Mouse (Mus musculus) limb, embryonic 14.5 days (tissue): ENCODE measurements around the gene Alx3. TPM values are rescaled to one million over a fixed set of nuclear protein-coding genes. Genes with fewer than 3 reads are reported as not detected.

Experiments
- ATAC-seq: fragments of 200-750 bp; cut with Nextera tagmentation; 2 replicates; pipeline ENCODE4 v1.8.0; 2017; ENCODE audit warnings: low read depth, moderate number of reproducible peaks, moderate TSS enrichment; ENCODE audit not compliant: low FRiP score
- DNase-seq: peaks from one replicate; pipeline ENCODE4 v3.0.0-alpha.2; 2015; ENCODE audit warnings: low spot score
- H3K27ac ChIP-seq: fragments of 300-500 bp; sonication (generic); replicated peaks from 2 replicates; pipeline ENCODE4 v1.5.1; 2014; ENCODE audit warnings: low read depth, mild to moderate bottlenecking, low read length, moderate library complexity, mixed read lengths
- H3K27me3 ChIP-seq: fragments of 300-500 bp; sonication (generic); 2 replicates; pipeline ENCODE4 v1.6.1; 2014; ENCODE audit warnings: low read length, mixed read lengths; ENCODE audit not compliant: control insufficient read depth, insufficient read depth
- H3K36me3 ChIP-seq: fragments of 300-500 bp; sonication (generic); 2 replicates; pipeline ENCODE4 v1.6.1; 2014; ENCODE audit warnings: mild to moderate bottlenecking, low read length, moderate library complexity, mixed read lengths; ENCODE audit not compliant: control insufficient read depth, insufficient read depth
- H3K4me1 ChIP-seq: fragments of 300-500 bp; sonication (generic); 2 replicates; pipeline ENCODE4 v1.6.1; 2014; ENCODE audit warnings: antibody characterized with exemption, low read length, mixed read lengths; ENCODE audit not compliant: control insufficient read depth, insufficient read depth
- H3K4me2 ChIP-seq: fragments of 300-500 bp; sonication (generic); replicated peaks from 2 replicates; pipeline ENCODE4 v1.6.1; 2014; ENCODE audit warnings: low read depth, mild to moderate bottlenecking, low read length, moderate library complexity; ENCODE audit not compliant: severe bottlenecking
- H3K4me3 ChIP-seq: fragments of 300-500 bp; sonication (generic); replicated peaks from 2 replicates; pipeline ENCODE4 v1.5.1; 2014; ENCODE audit warnings: low read length
- H3K9ac ChIP-seq: fragments of 300-500 bp; sonication (generic); 2 replicates; pipeline ENCODE4 v1.6.1; 2014; ENCODE audit warnings: mild to moderate bottlenecking, low read depth, low read length, moderate library complexity; ENCODE audit not compliant: severe bottlenecking
- H3K9me3 ChIP-seq: fragments of 300-500 bp; sonication (generic); 2 replicates; pipeline ENCODE4 v1.6.1; 2016; ENCODE audit warnings: low read length; ENCODE audit not compliant: control insufficient read depth
- POLR2A ChIP-seq: fragments of 200-500 bp; IDR thresholded peaks from 2 replicates; pipeline ENCODE4 v1.8.0; 2012; ENCODE audit warnings: inconsistent platforms, mild to moderate bottlenecking, moderate library complexity, borderline replicate concordance; ENCODE audit not compliant: insufficient read depth, insufficient read length; ENCODE audit errors: extremely low read depth
- WGBS: fragments of 180-500 bp; shearing (Covaris S2); extraction: QIAGEN DNeasy Blood & Tissue Kit; methylation state at CpG from one replicate; pipeline ENCODE4 v1.1.7; 2014; 5-methylcytosine and 5-hydroxymethylcytosine counted together
- polyA plus RNA-seq, 2 experiments: library from polyadenylated mRNA; depleted of rRNA in 1 of 2; stranded (reverse) in 1 of 2; unstranded in 1 of 2; fragments of >200 nt; fragmentation: Nextera tagmentation in 1 of 2; extraction: Ambion mirVana in 1 of 2; gene quantifications; 2 replicates each; pipeline versions ENCODE4 v1.2.1 to v1.2.3; 2012 to 2014

The Alx3 gene
- polyA plus RNA-seq, 2 experiments: 9.5 to 14.9 TPM

DNA sequence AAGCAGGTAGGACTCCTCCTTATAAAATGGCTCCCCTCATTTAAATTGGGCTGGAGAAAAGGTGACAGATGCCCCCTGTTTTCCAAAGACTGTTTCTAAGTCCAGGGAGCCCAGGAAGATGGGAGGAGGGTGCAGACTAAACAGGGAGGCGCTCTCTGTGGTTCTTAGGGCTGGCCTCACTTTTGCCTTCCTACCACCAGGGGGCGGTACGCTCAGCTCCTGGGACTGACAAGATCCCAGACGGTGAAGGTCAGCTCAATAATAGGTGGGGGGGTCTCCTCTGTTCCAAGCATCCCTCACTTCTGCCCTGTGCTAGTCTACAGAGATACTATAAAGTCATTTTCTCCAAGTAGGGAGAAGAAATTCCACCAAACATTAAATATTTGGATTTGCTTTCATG is 10.5 kb downstream of the Alx3 start:
- no peak overlapping the region for H3K4me2 ChIP-seq
- H3K36me3 ChIP-seq: no peaks in the 10 kb centered on the region
- TF ChIP-seq POLR2A: no peak
- H3K9me3 ChIP-seq: no peaks in the 10 kb centered on the region
- H3K4me3 ChIP-seq: no peak overlapping the region
- WGBS: 12% methylated on average over 4 of the region's 4 CpGs
- ATAC-seq (no peak), DNase-seq (no peak)
- H3K4me1 ChIP-seq: no peaks in the 10 kb centered on the region
- no peaks in the 10 kb centered on the region for H3K27me3 ChIP-seq
- no peak overlapping the region for H3K9ac ChIP-seq
- H3K27ac ChIP-seq: no peak overlapping the region

DNA sequence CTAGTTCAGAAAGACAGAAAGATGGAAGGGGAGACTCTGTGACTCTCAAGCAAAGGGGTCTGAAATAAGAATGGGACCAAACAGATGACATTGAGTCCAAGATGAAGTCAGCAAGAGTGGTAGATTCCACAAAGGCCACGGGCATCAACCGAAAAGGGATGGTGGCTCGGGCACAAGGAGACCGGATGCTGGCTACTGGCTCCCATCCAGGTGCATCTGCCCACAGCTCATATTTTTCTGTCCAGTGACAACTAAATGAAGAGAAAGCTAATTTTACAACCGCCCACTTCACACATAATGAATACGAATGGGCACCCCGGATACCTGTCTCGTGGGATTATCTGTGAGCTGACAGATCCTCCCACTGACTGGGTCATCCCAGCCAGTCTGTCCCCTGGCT is 12.4 kb downstream of the Alx3 start:
- TF ChIP-seq POLR2A: no peak
- no peak overlapping the region for H3K4me2 ChIP-seq
- H3K27me3 ChIP-seq: no peaks in the 10 kb centered on the region
- no peak overlapping the region for H3K4me3 ChIP-seq
- DNase-seq: no peak
- no peaks in the 10 kb centered on the region for H3K4me1 ChIP-seq
- H3K36me3 ChIP-seq: peaks cover 15% of the 10 kb centered on the region
- no peak overlapping the region for H3K9ac ChIP-seq
- H3K9me3 ChIP-seq: no peaks in the 10 kb centered on the region
- WGBS: 53% methylated on average over 8 of the region's 8 CpGs
- no peak overlapping the region for H3K27ac ChIP-seq
- ATAC-seq: no peak

DNA sequence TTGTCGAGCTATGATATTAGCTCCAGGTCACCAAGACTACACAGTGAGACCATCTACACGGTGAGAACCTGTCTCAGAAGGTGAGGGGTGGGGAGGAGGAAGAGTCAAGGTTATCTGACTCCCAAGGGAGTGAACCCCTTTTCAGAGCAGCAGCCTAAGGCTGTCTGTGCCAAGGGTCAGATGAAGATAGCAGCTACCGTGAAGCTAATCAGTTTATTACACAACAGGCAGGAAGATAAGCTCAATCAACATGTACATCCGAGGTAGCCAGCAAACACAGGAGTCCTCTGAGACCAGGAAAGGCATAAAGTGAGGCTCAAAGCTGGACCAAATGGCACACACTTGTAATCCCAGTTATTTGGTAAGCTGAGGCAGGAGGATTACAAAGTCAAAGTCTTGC is 14.0 kb downstream of the Alx3 start:
- Histone ChIP-seq H3K27ac (no peak overlapping the region), H3K4me1 (no peaks in the 10 kb centered on the region), H3K4me2 (no peak overlapping the region), H3K36me3 (peaks cover 31% of the 10 kb centered on the region), H3K9me3 (no peaks in the 10 kb centered on the region), H3K27me3 (no peaks in the 10 kb centered on the region), H3K9ac (no peak overlapping the region), H3K4me3 (no peak overlapping the region)
- no peak for TF ChIP-seq POLR2A
- WGBS: 67% methylated on average over 4 of the region's 4 CpGs
- no peak for ATAC-seq
- no peak for DNase-seq

DNA sequence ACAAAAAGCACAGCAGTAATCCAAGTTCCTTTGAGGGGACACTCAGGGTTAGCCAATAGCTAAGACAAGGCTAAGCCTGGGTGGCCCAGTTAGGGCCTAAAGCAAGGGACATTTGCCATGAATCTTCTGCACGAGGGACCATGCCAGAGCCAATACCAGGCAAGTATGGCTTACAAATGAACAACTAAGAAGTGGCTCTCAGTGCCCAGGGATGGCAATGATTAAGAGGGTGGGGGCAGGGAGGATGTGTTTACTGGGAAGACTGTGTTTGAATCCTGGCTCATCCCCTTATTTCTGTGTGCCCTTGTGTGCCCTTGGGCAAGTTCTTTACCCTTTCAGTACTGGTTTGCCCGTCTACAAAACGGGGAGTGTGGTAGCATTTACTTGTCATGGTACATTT is 14.5 kb downstream of the Alx3 start:
- H3K4me3 ChIP-seq: no peak overlapping the region
- peaks cover 37% of the 10 kb centered on the region for H3K36me3 ChIP-seq
- H3K4me1 ChIP-seq: no peaks in the 10 kb centered on the region
- 50% methylated on average over 3 of the region's 3 CpGs for WGBS
- ATAC-seq: no peak
- no peak for DNase-seq
- no peaks in the 10 kb centered on the region for H3K9me3 ChIP-seq
- H3K27me3 ChIP-seq: no peaks in the 10 kb centered on the region
- H3K9ac ChIP-seq: no peak overlapping the region
- TF ChIP-seq POLR2A: no peak
- H3K4me2 ChIP-seq: no peak overlapping the region
- no peak overlapping the region for H3K27ac ChIP-seq

DNA sequence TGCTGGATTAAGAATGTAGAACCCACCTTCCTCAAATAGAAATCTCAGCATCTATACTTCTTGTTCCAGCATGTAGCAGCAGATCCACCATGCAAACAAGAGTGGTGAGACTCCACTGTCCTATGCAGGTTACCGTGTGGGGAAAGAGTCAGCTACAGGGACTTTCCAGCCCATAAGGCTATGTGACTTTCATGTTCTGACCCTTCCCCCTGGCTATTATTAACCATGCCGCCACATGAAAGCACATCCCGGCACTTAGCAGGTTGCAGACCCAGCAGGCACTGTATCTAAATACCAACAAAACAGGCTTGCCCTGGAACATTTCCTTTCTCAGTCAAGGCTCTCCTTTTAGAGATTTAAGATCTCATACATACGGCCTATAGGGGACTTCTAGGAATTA is 16.6 kb downstream of the Alx3 start:
- no peak overlapping the region for H3K4me2 ChIP-seq
- no peaks in the 10 kb centered on the region for H3K27me3 ChIP-seq
- no peak for TF ChIP-seq POLR2A
- ATAC-seq (no peak), DNase-seq (no peak)
- H3K4me1 ChIP-seq: no peaks in the 10 kb centered on the region
- H3K9ac ChIP-seq: no peak overlapping the region
- peaks cover 57% of the 10 kb centered on the region for H3K36me3 ChIP-seq
- 30% methylated on average over 4 of the region's 4 CpGs for WGBS
- H3K4me3 ChIP-seq: no peak overlapping the region
- no peaks in the 10 kb centered on the region for H3K9me3 ChIP-seq
- H3K27ac ChIP-seq: no peak overlapping the region

DNA sequence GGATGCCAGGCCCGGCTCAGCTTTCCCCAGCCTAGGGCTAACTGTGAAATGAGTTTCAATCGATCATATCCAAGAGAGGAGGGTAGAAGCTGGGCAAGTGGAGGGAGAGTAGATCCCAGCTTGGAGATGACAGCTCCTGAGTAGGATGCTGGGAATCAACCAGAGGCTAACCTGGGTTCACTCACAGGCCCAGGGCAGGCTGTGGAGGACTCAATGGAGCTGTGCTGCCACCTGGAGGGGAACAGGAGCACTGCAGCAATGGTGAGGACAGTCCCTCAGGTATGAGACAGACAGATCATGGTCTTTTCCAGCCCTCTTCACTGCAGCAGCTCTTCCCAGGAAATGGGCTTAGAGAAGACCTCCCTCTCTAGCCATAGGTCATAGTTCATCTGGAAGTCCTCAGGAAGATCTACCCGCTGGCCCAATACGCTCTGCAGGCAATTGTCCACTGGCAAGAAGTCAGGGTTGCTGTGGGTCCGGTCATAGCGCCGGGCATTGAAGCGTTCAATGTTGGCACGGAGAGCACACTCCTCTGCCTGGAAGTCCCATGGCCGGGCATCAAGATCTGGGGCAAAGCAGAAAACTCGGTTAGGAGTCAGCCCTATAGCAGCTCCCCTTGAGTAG is 18.2 kb downstream of the Alx3 start:
- no peak for DNase-seq
- H3K4me2 ChIP-seq: no peak overlapping the region
- peaks cover 73% of the 10 kb centered on the region for H3K36me3 ChIP-seq
- no peaks in the 10 kb centered on the region for H3K9me3 ChIP-seq
- 86% methylated on average over 11 of the region's 11 CpGs for WGBS
- H3K27me3 ChIP-seq: no peaks in the 10 kb centered on the region
- 0 out of 2 replicates have a peak, but pooled peaks have one; percentile 68 for ATAC-seq
- no peaks in the 10 kb centered on the region for H3K4me1 ChIP-seq
- H3K4me3 ChIP-seq: no peak overlapping the region
- H3K9ac ChIP-seq: no peak overlapping the region
- TF ChIP-seq POLR2A: no peak
- no peak overlapping the region for H3K27ac ChIP-seq
